Mouse (Mus musculus): ENCODE measurements at regions not wholly inside any gene's neighbourhood (a gene's known extent, or its start where the extent isn't known, plus 50 kb on each side); places are given as distances from the start of the nearest gene placed in this dataset.
"Not testable (repeated sequence)": the region's sequence is repeated elsewhere in the genome, so short reads cannot be mapped to it uniquely, and the experiment has no call there.

GRCm38 (mm10) chr13:58663316-58663715 lies 52.6 kb upstream of the Slc28a3 start:
- H3K27ac ChIP-seq (ENCODE audit: low read depth, low read length), result no peak overlapping the region
- H3K4me3 ChIP-seq (ENCODE audit: low read depth, low read length), result no peak overlapping the region
- H3K4me2 ChIP-seq (ENCODE audit: low read depth, low read length, severe bottlenecking), result no peak overlapping the region
- no peaks in the 10 kb centered on the region for H3K36me3 ChIP-seq (ENCODE audit: control insufficient read depth, insufficient read depth, low read length)
- DNase-seq (ENCODE audit: low spot score), result no peak
- 82% methylated on average over 4 of the region's 4 CpGs for WGBS
- no peaks in the 10 kb centered on the region for H3K4me1 ChIP-seq (replicated peaks; ENCODE audit: control insufficient read depth, insufficient read depth, low read length)
- no peaks in the 10 kb centered on the region for H3K27me3 ChIP-seq (ENCODE audit: control insufficient read depth, insufficient read depth, low read length)
- no peaks in the 10 kb centered on the region for H3K9me3 ChIP-seq (ENCODE audit: control insufficient read depth, low read length)
- no peak for ATAC-seq (replicated peaks; ENCODE audit: low FRiP score)
- H3K9ac ChIP-seq (ENCODE audit: low read length), result no peak overlapping the region

GRCm38 (mm10) chr13:58668664-58669063 lies 58.0 kb upstream of the Slc28a3 start:
- H3K9me3 ChIP-seq (ENCODE audit: control insufficient read depth, low read length), result no peaks in the 10 kb centered on the region
- ATAC-seq (replicated peaks; ENCODE audit: low FRiP score) (no peak), DNase-seq (ENCODE audit: low spot score) (peak; percentile 63)
- whole genome bisulfite sequencing, result 61% methylated on average over 21 of the region's 21 CpGs
- no peak overlapping the region for H3K9ac ChIP-seq (ENCODE audit: low read length)
- H3K4me1 ChIP-seq (replicated peaks; ENCODE audit: control insufficient read depth, insufficient read depth, low read length), result no peaks in the 10 kb centered on the region
- no peaks in the 10 kb centered on the region for H3K27me3 ChIP-seq (ENCODE audit: control insufficient read depth, insufficient read depth, low read length)
- peak overlapping the region; percentile 31; the same call in 1 of the 2 replicates for H3K4me2 ChIP-seq (ENCODE audit: low read depth, low read length, severe bottlenecking)
- no peaks in the 10 kb centered on the region for H3K36me3 ChIP-seq (ENCODE audit: control insufficient read depth, insufficient read depth, low read length)
- H3K27ac ChIP-seq (ENCODE audit: low read depth, low read length), result no peak overlapping the region
- no peak overlapping the region for H3K4me3 ChIP-seq (ENCODE audit: low read depth, low read length)

DNA sequence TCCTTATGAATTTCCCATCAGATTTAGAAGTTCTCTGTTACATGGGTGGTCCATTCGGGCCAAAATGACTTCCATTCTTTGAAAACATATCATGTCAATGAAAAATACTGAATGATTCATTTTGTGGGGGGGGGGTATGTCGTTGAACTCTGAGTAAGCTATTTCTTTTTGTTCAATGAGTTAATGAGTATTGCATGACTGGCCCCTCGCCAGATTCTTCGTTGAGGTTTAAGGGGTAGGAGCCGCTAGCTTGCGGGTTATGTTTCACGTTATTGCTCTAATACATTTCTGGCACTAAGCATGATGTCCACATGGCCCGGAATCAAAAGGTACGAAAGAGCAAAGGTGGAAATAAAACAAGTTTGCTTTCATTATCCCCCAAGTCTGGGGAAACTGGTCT lies 59.5 kb upstream of the Slc28a3 start:
- Histone ChIP-seq H3K27ac (ENCODE audit: low read depth, low read length) (no peak overlapping the region), H3K9ac (ENCODE audit: low read length) (no peak overlapping the region), H3K27me3 (ENCODE audit: control insufficient read depth, insufficient read depth, low read length) (no peaks in the 10 kb centered on the region), H3K4me1 (replicated peaks; ENCODE audit: control insufficient read depth, insufficient read depth, low read length) (no peaks in the 10 kb centered on the region), H3K4me2 (ENCODE audit: low read depth, low read length, severe bottlenecking) (no peak overlapping the region), H3K4me3 (ENCODE audit: low read depth, low read length) (no peak overlapping the region), H3K9me3 (ENCODE audit: control insufficient read depth, low read length) (no peaks in the 10 kb centered on the region), H3K36me3 (ENCODE audit: control insufficient read depth, insufficient read depth, low read length) (no peaks in the 10 kb centered on the region)
- WGBS, result 86% methylated on average over 9 of the region's 9 CpGs
- DNase-seq (ENCODE audit: low spot score) (no peak), ATAC-seq (replicated peaks; ENCODE audit: low FRiP score) (no peak)

GRCm38 (mm10) chr13:58675611-58676010 lies 64.9 kb upstream of the Slc28a3 start:
- H3K36me3 ChIP-seq (ENCODE audit: control insufficient read depth, insufficient read depth, low read length); H3K4me3 ChIP-seq (ENCODE audit: low read depth, low read length); H3K4me1 ChIP-seq (replicated peaks; ENCODE audit: control insufficient read depth, insufficient read depth, low read length); H3K4me2 ChIP-seq (ENCODE audit: low read depth, low read length, severe bottlenecking); DNase-seq (ENCODE audit: low spot score); H3K27me3 ChIP-seq (ENCODE audit: control insufficient read depth, insufficient read depth, low read length); H3K27ac ChIP-seq (ENCODE audit: low read depth, low read length); H3K9ac ChIP-seq (ENCODE audit: low read length); H3K9me3 ChIP-seq (ENCODE audit: control insufficient read depth, low read length); ATAC-seq (replicated peaks; ENCODE audit: low FRiP score): not testable (repeated sequence)
- 82% methylated on average over 1 of the region's 1 CpGs for WGBS

DNA sequence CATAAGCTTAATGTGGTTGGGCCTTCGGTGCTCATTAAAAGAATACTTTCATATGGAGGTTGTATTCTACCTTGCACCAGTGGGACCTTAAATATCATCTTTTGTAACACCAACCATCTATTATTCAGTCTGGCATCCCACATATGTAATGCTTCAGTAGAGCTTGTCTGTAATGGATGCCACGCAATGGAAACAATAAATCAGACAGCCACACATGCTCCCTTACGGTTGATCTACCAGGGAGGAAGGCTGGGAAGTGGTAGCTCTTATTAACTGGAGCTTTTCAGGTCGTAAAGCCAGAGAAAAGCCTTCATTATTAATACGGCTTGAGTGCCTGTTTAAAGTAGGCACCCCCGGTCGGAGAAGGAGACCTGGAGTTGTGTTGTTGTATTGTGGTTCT lies 66.8 kb upstream of the Slc28a3 start:
- Histone ChIP-seq H3K4me2 (ENCODE audit: low read depth, low read length, severe bottlenecking) (no peak overlapping the region), H3K9ac (ENCODE audit: low read length) (no peak overlapping the region), H3K27ac (ENCODE audit: low read depth, low read length) (no peak overlapping the region), H3K9me3 (ENCODE audit: control insufficient read depth, low read length) (no peaks in the 10 kb centered on the region), H3K4me1 (replicated peaks; ENCODE audit: control insufficient read depth, insufficient read depth, low read length) (no peaks in the 10 kb centered on the region), H3K36me3 (ENCODE audit: control insufficient read depth, insufficient read depth, low read length) (no peaks in the 10 kb centered on the region), H3K27me3 (ENCODE audit: control insufficient read depth, insufficient read depth, low read length) (no peaks in the 10 kb centered on the region), H3K4me3 (ENCODE audit: low read depth, low read length) (no peak overlapping the region)
- ATAC-seq (replicated peaks; ENCODE audit: low FRiP score) (no peak), DNase-seq (ENCODE audit: low spot score) (no peak)
- 83% methylated on average over 7 of the region's 7 CpGs for WGBS

DNA sequence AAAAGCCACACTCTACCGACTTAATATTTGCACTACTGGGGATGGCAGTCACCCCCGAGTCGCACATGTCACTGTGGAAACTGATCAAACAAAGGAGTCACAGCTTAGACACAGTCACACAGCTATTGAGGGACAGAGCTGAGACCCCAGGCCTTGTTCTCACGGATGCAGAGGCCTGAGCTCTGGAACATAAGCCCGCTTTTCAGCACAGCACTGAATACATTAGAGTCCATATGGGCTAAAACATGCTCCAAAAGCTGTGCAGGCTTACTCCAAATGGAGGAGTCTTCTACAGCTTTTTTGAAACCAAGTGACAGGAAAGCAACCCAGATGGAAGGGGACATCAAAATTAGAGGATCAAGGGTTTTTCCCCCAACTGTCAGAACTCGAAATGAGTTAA lies 69.0 kb upstream of the Slc28a3 start:
- H3K9me3 ChIP-seq (ENCODE audit: control insufficient read depth, low read length), result no peaks in the 10 kb centered on the region
- no peak overlapping the region for H3K4me3 ChIP-seq (ENCODE audit: low read depth, low read length)
- DNase-seq (ENCODE audit: low spot score) (no peak), ATAC-seq (replicated peaks; ENCODE audit: low FRiP score) (no peak)
- H3K27ac ChIP-seq (ENCODE audit: low read depth, low read length), result no peak overlapping the region
- no peak overlapping the region for H3K4me2 ChIP-seq (ENCODE audit: low read depth, low read length, severe bottlenecking)
- WGBS, result 87% methylated on average over 6 of the region's 6 CpGs
- H3K36me3 ChIP-seq (ENCODE audit: control insufficient read depth, insufficient read depth, low read length), result no peaks in the 10 kb centered on the region
- no peaks in the 10 kb centered on the region for H3K4me1 ChIP-seq (replicated peaks; ENCODE audit: control insufficient read depth, insufficient read depth, low read length)
- no peak overlapping the region for H3K9ac ChIP-seq (ENCODE audit: low read length)
- H3K27me3 ChIP-seq (ENCODE audit: control insufficient read depth, insufficient read depth, low read length), result no peaks in the 10 kb centered on the region

- Histone ChIP-seq H3K9ac (ENCODE audit: low read length) (no peak overlapping the region), H3K27ac (ENCODE audit: low read depth, low read length) (no peak overlapping the region), H3K36me3 (ENCODE audit: control insufficient read depth, insufficient read depth, low read length) (no peaks in the 10 kb centered on the region), H3K4me3 (ENCODE audit: low read depth, low read length) (no peak overlapping the region), H3K9me3 (ENCODE audit: control insufficient read depth, low read length) (no peaks in the 10 kb centered on the region), H3K4me2 (ENCODE audit: low read depth, low read length, severe bottlenecking) (no peak overlapping the region), H3K27me3 (ENCODE audit: control insufficient read depth, insufficient read depth, low read length) (no peaks in the 10 kb centered on the region), H3K4me1 (replicated peaks; ENCODE audit: control insufficient read depth, insufficient read depth, low read length) (no peaks in the 10 kb centered on the region)
- 75% methylated on average over 5 of the region's 5 CpGs for WGBS
- no peak for DNase-seq (ENCODE audit: low spot score)
- no peak for ATAC-seq (replicated peaks; ENCODE audit: low FRiP score)
Measured at GRCm38 (mm10) chr13:58686822-58687221, 76.1 kb upstream of the Slc28a3 start.

GRCm38 (mm10) chr13:58687609-58688008 lies 76.9 kb upstream of the Slc28a3 start:
- whole genome bisulfite sequencing, result 84% methylated on average over 2 of the region's 2 CpGs
- Histone ChIP-seq H3K4me3 (ENCODE audit: low read depth, low read length) (no peak overlapping the region), H3K9me3 (ENCODE audit: control insufficient read depth, low read length) (no peaks in the 10 kb centered on the region), H3K36me3 (ENCODE audit: control insufficient read depth, insufficient read depth, low read length) (no peaks in the 10 kb centered on the region), H3K9ac (ENCODE audit: low read length) (no peak overlapping the region), H3K27ac (ENCODE audit: low read depth, low read length) (no peak overlapping the region), H3K4me1 (replicated peaks; ENCODE audit: control insufficient read depth, insufficient read depth, low read length) (no peaks in the 10 kb centered on the region; the same call in 1 of the 2 replicates), H3K27me3 (ENCODE audit: control insufficient read depth, insufficient read depth, low read length) (no peaks in the 10 kb centered on the region), H3K4me2 (ENCODE audit: low read depth, low read length, severe bottlenecking) (no peak overlapping the region)
- no peak for DNase-seq (ENCODE audit: low spot score)
- ATAC-seq (replicated peaks; ENCODE audit: low FRiP score), result no peak

- Histone ChIP-seq H3K4me2 (ENCODE audit: low read depth, low read length, severe bottlenecking) (no peak overlapping the region), H3K27me3 (ENCODE audit: control insufficient read depth, insufficient read depth, low read length) (no peaks in the 10 kb centered on the region), H3K4me3 (ENCODE audit: low read depth, low read length) (no peak overlapping the region), H3K9ac (ENCODE audit: low read length) (no peak overlapping the region), H3K36me3 (ENCODE audit: control insufficient read depth, insufficient read depth, low read length) (no peaks in the 10 kb centered on the region), H3K27ac (ENCODE audit: low read depth, low read length) (no peak overlapping the region), H3K9me3 (ENCODE audit: control insufficient read depth, low read length) (no peaks in the 10 kb centered on the region), H3K4me1 (replicated peaks; ENCODE audit: control insufficient read depth, insufficient read depth, low read length) (no peaks in the 10 kb centered on the region; the same call in 1 of the 2 replicates)
- no peak for ATAC-seq (replicated peaks; ENCODE audit: low FRiP score)
- WGBS, result 67% methylated on average over 2 of the region's 2 CpGs
- DNase-seq (ENCODE audit: low spot score), result no peak
Measured at GRCm38 (mm10) chr13:58688249-58688648, 77.6 kb upstream of the Slc28a3 start.

Data from forebrain, embryonic 11.5 days (tissue).